Mouse (Mus musculus): ENCODE results near the gene Gm20509.

GRCm38 (mm10) chr9:73073169-73073568 lies 29.1 kb upstream of the Gm20509 start:
- no peak for TF ChIP-seq CTCF (IDR thresholded peaks at IDR 0.05; ENCODE audit: low read depth)
- no peak for TF ChIP-seq EP300 (IDR thresholded peaks at IDR 0.05; ENCODE audit: low read depth)
